Mouse (Mus musculus): ENCODE results near the gene M1ap. TPM values are rescaled to one million over a fixed set of nuclear protein-coding genes. Genes with fewer than 3 reads are reported as not detected.

Gene M1ap
- total and polyA plus RNA-seq, 3 experiments, result 2.4 to 6.4 (median 3.9) TPM

DNA sequence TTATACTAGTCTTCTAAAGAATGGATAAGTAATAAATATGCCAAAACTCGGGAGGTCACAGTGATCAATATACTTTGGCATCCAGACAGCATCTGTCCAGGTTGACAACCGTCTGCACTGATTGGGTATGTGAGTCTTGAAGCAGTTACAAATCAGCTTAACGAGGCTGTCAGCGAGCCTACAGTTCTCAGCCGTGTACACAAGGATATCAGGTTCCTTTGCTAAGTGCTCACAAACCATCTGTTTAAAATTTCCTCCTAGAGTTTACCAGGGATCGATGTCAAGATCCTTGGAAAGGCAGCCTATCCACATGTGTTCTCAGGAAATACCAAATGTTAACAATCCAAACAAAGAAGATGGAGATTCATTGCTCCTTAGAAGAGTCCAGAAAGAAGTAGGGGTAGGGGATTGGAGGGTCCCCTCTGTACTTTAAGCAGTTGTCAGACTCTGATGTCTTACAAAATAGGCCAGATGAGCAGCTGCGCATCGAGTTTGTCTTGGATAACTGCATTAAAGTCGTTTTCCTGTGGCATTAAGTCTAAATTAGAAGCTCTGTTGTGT is 40.8 kb downstream of the M1ap start:
- no peaks in the 10 kb centered on the region for H3K9me3 ChIP-seq (replicated peaks; ENCODE audit: low read length)
- in situ Hi-C loops (cut with MboI; ENCODE audit: low pct_ligation_motif_present, low pct_unique_long_range_greater_than_20kb, low sequenced_read_pairs), result loop anchor here (25.0 kb wide), 1 partner anchor 300 kb away; no protein-coding TSS in a partner anchor
- H3K4me3 ChIP-seq (replicated peaks in 1 of 3; ENCODE audit: low read depth in 2 of 3, low read length in 2 of 3, poor library complexity in 1 of 3), result no peak overlapping the region
- TF ChIP-seq SIN3A (IDR thresholded peaks at IDR 0.05; ENCODE audit: low read length), result no peak
- no peak for TF ChIP-seq ETS1 (conservative IDR thresholded peaks at IDR 0.05; ENCODE audit: low read depth, low read length)
- no peak for TF ChIP-seq POLR2A (IDR thresholded peaks at IDR 0.05; ENCODE audit: low read depth, low read length)
- TF ChIP-seq GABPA (IDR thresholded peaks at IDR 0.05; ENCODE audit: insufficient replicate concordance, low read depth, low read length), result no peak
- no peak for TF ChIP-seq RAD21 (IDR thresholded peaks at IDR 0.05; ENCODE audit: low read depth, low read length)
- no peak for TF ChIP-seq PAX5 (IDR thresholded peaks at IDR 0.05; ENCODE audit: low read length)
- TF ChIP-seq RCOR1 (conservative IDR thresholded peaks at IDR 0.05; ENCODE audit: low read depth, low read length), result no peak
- no peak for TF ChIP-seq ZC3H11A (IDR thresholded peaks at IDR 0.05; ENCODE audit: low read depth, low read length)
- no peak for TF ChIP-seq MEF2A (IDR thresholded peaks at IDR 0.05; ENCODE audit: borderline replicate concordance, low read depth, low read length)
- no peak for TF ChIP-seq JUN (IDR thresholded peaks at IDR 0.05; ENCODE audit: insufficient read depth, low read depth, low read length)
- no peak for TF ChIP-seq EP300 (IDR thresholded peaks at IDR 0.05; ENCODE audit: low read length)
- TF ChIP-seq CHD1 (IDR thresholded peaks at IDR 0.05; ENCODE audit: low read depth, low read length), result no peak
- no peak for TF ChIP-seq SMC3 (IDR thresholded peaks at IDR 0.05; ENCODE audit: low read depth, low read length)
- no peak for TF ChIP-seq IRF4 (IDR thresholded peaks at IDR 0.05; ENCODE audit: low read depth, low read length)
- no peak for TF ChIP-seq UBTF (IDR thresholded peaks at IDR 0.05; ENCODE audit: low read depth, low read length)
- no peak for TF ChIP-seq MXI1 (IDR thresholded peaks at IDR 0.05; ENCODE audit: low read depth, low read length)
- TF ChIP-seq USF2 (conservative IDR thresholded peaks at IDR 0.05; ENCODE audit: low read depth, low read length), result no peak
- no peak for TF ChIP-seq ELF1 (IDR thresholded peaks at IDR 0.05; ENCODE audit: low read depth, low read length)
- TF ChIP-seq JUND (conservative IDR thresholded peaks at IDR 0.05; ENCODE audit: low read depth, low read length), result no peak
- DNase-seq (ENCODE audit: extremely low read depth), result no peak
- no peaks in the 10 kb centered on the region for H3K27me3 ChIP-seq (replicated peaks)
- H3K27ac ChIP-seq (ENCODE audit: insufficient read depth, low read depth), result no peak overlapping the region
- no peak overlapping the region for H3K9ac ChIP-seq (ENCODE audit: insufficient read depth, low read depth)
- H3K79me2 ChIP-seq (replicated peaks; ENCODE audit: control insufficient read depth, extremely low read depth, insufficient read depth, poor library complexity, severe bottlenecking), result no peaks in the 10 kb centered on the region
- no peak overlapping the region for H3K4me2 ChIP-seq (ENCODE audit: insufficient read depth, low read depth, poor library complexity, severe bottlenecking)
- dilution Hi-C loops (cut with MboI; ENCODE audit: extremely low pct_ligation_motif_present, extremely low pct_unique_long_range_greater_than_20kb, low sequenced_read_pairs), result no loop called here
- peaks cover 0 to 17% of the 10 kb centered on the region in 2 experiments; a peak in 2 of 4 replicates for H3K4me1 ChIP-seq (ENCODE audit: control insufficient read depth in 1 of 2, insufficient read depth in 2 of 2)
- no peaks in the 10 kb centered on the region for H3K36me3 ChIP-seq (replicated peaks in 1 of 2; ENCODE audit: control insufficient read depth in 1 of 2, insufficient read depth in 1 of 2, low read length in 1 of 2)

DNA sequence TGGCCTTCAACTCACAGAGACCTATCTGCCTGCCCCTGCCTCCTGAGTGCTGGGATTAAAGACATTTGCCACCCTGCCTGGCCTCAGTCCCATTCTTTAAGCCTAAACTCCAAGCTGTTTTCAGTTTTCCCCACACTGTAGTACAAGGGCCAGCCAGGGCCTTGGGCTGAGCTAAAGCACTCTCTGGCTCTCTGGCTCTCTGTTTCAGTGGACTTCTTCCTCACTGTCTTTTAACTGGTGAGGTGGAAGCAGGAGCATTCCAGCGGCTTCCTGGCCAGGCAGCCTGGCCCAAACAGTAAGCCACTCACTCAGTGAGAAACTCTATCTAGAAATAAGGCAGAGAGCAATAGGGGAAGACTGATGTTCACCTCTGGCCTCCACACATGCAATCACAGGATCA is 47.0 kb downstream of the M1ap start:
- Histone ChIP-seq H3K4me1 (ENCODE audit: control insufficient read depth in 1 of 2, insufficient read depth in 2 of 2) (peaks cover 21 to 44% of the 10 kb centered on the region in 2 experiments), H3K4me3 (replicated peaks in 1 of 3; ENCODE audit: low read depth in 2 of 3, low read length in 2 of 3, poor library complexity in 1 of 3) (no peak overlapping the region), H3K27me3 (replicated peaks) (no peaks in the 10 kb centered on the region), H3K4me2 (ENCODE audit: insufficient read depth, low read depth, poor library complexity, severe bottlenecking) (no peak overlapping the region; the same call in 1 of the 2 replicates), H3K9me3 (replicated peaks; ENCODE audit: low read length) (peaks cover 5% of the 10 kb centered on the region), H3K27ac (ENCODE audit: insufficient read depth, low read depth) (no peak overlapping the region), H3K9ac (ENCODE audit: insufficient read depth, low read depth) (no peak overlapping the region), H3K79me2 (replicated peaks; ENCODE audit: control insufficient read depth, extremely low read depth, insufficient read depth, poor library complexity, severe bottlenecking) (no peaks in the 10 kb centered on the region), H3K36me3 (replicated peaks in 1 of 2; ENCODE audit: control insufficient read depth in 1 of 2, insufficient read depth in 1 of 2, low read length in 1 of 2) (no peaks in the 10 kb centered on the region)
- DNase-seq (ENCODE audit: extremely low read depth), result no peak
- dilution Hi-C loops (cut with MboI; ENCODE audit: extremely low pct_ligation_motif_present, extremely low pct_unique_long_range_greater_than_20kb, low sequenced_read_pairs), result no loop called here
- TF ChIP-seq ETS1 (conservative IDR thresholded peaks at IDR 0.05; ENCODE audit: low read depth, low read length) (no peak), RAD21 (IDR thresholded peaks at IDR 0.05; ENCODE audit: low read depth, low read length) (no peak), GABPA (IDR thresholded peaks at IDR 0.05; ENCODE audit: insufficient replicate concordance, low read depth, low read length) (no peak), EP300 (IDR thresholded peaks at IDR 0.05; ENCODE audit: low read length) (no peak), MXI1 (IDR thresholded peaks at IDR 0.05; ENCODE audit: low read depth, low read length) (no peak), RCOR1 (conservative IDR thresholded peaks at IDR 0.05; ENCODE audit: low read depth, low read length) (no peak), CHD2 (IDR thresholded peaks at IDR 0.05; ENCODE audit: low read length) (no peak), BHLHE40 (IDR thresholded peaks at IDR 0.05; ENCODE audit: low read depth, low read length) (no peak), NELFE (IDR thresholded peaks at IDR 0.05; ENCODE audit: low read depth, low read length) (no peak), IRF4 (IDR thresholded peaks at IDR 0.05; ENCODE audit: low read depth, low read length) (no peak)
- in situ Hi-C loops (cut with MboI; ENCODE audit: low pct_ligation_motif_present, low pct_unique_long_range_greater_than_20kb, low sequenced_read_pairs), result loop anchor here (5.0 to 25.0 kb wide), 2 partner anchors 164 to 294 kb away; partner anchors contain the start of genes 1700003E16Rik and Wdr54

Data from CH12.LX (cell line).